In the genomic region with DNA sequence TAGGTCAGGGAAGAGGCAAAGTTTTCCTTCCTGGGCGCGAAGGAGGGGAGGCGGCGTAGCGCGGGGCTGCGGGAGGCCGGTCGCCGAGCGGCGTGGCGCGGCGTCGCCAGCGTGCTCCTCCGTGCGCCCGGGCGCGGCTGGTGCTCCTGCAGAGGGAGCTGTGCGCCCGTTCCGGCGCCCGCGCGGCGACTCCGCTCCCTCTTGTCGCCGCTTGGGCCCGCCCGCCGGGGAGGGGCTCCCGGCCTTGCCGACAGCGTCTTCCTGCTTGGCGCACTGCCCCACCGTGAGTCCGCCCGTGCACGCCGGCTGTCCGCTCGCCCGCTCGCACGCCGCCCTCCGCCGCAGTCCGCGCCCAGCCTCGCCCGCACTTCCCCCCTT, we compare ENCODE assay signal across 8 mouse cellular contexts. TPM values are rescaled to one million over a fixed set of nuclear protein-coding genes. Genes with fewer than 3 reads are reported as not detected.
DNase-seq lines count a peak whose midpoint lies in the region; ATAC-seq lines count a peak whose summit lies in the region.

A gene (plus strand): TSS at position 273 of the 378 bp plus-strand sequence.

- peak; percentile 61 for DNase-seq in WW6 (ENCODE audit: low read depth, low spot score)
- DNase-seq in cerebellum, postnatal 25 days: peak; percentile 92 to 97
- peak; percentile 71 to 88 for DNase-seq in frontal cortex, postnatal 25 days (ENCODE audit: low spot score in 2 of 2)
- peak; percentile 86 for DNase-seq in hindbrain, embryonic 14.5 days (ENCODE audit: low spot score)
- DNase-seq in left cerebral cortex, adult 18-20 months (ENCODE audit: low spot score in 2 of 2): peak; percentile 88 to 94
- peak; percentile 95 to 98 for DNase-seq in lung, postnatal 4 days
- DNase-seq in retina, postnatal 1 day: peak; percentile 93
- peak; percentile 93 for DNase-seq in thymus, postnatal 4 days

- H3K27ac ChIP-seq in hindbrain, embryonic 14.5 days: peak within 1 kb of the TSS; percentile 84

- no peaks in the 10 kb centered on the region for H3K27me3 ChIP-seq in hindbrain, embryonic 14.5 days (ENCODE audit: control insufficient read depth, insufficient read depth, low read length)

- peak within 1 kb of the TSS; percentile 59 for H3K4me2 ChIP-seq in hindbrain, embryonic 14.5 days (replicated peaks)

- H3K36me3 ChIP-seq in hindbrain, embryonic 14.5 days (replicated peaks; ENCODE audit: control insufficient read depth, insufficient read depth): no peaks in the 10 kb centered on the region

- H3K4me1 ChIP-seq in hindbrain, embryonic 14.5 days (replicated peaks; ENCODE audit: control insufficient read depth, insufficient read depth, low read length): peaks cover 27% of the 10 kb centered on the region

- no peaks in the 10 kb centered on the region for H3K9me3 ChIP-seq in hindbrain, embryonic 14.5 days (ENCODE audit: control insufficient read depth, low read length)

- H3K9ac ChIP-seq in hindbrain, embryonic 14.5 days: peak within 1 kb of the TSS; percentile 95

- H3K4me3 ChIP-seq in hindbrain, embryonic 14.5 days (replicated peaks; ENCODE audit: low read length): peak within 1 kb of the TSS; percentile 67

- peak; percentile 93 for ATAC-seq in hindbrain, embryonic 14.5 days (ENCODE audit: low FRiP score)

- WGBS in hindbrain, embryonic 14.5 days: 0% methylated on average over 40 of the region's 57 CpGs

RNA-seq across cellular contexts. Expression of the gene that starts here (rescaled TPM):
- polyA plus RNA-seq in hindbrain, embryonic 14.5 days (2014; fragmentation: Nextera tagmentation; extraction: Ambion mirVana): 21.7 and 24.8 TPM in 2 replicates
- 1 to 10 TPM; 7.7 to 8.6 TPM for total RNA-seq in left cerebral cortex, adult 18-20 months (2021)

Comparison
In these comparisons a context has a peak if more than half of its experiments do, and no peak if none do; other contexts are left out.
1. Peak in every context shown above with its lines: DNase-seq, ATAC-seq, H3K4me3 ChIP-seq and H3K27ac ChIP-seq.